Mouse (Mus musculus): ENCODE results near the gene Ksr1.

GRCm38 (mm10) chr11:79141235-79142109 is 4.7 kb downstream of the Ksr1 start:
- TF ChIP-seq CTCF (IDR thresholded peaks at IDR 0.05; ENCODE audit: extremely low read depth, insufficient read depth, insufficient read length, insufficient replicate concordance) = no peak
- TF ChIP-seq POLR2A (IDR thresholded peaks at IDR 0.05; ENCODE audit: low read depth, low read length) = no peak
